Mouse (Mus musculus) spleen, postnatal 10 days (tissue): ENCODE data around the gene Kcna2.

Source experiments
- DNase-seq, 2 experiments: peaks; one replicate each; pipeline ENCODE4 v3.0.0; 2021 to 2022; ENCODE audit warnings: low spot score in 2 of 2

Kcna2 gene

DNA sequence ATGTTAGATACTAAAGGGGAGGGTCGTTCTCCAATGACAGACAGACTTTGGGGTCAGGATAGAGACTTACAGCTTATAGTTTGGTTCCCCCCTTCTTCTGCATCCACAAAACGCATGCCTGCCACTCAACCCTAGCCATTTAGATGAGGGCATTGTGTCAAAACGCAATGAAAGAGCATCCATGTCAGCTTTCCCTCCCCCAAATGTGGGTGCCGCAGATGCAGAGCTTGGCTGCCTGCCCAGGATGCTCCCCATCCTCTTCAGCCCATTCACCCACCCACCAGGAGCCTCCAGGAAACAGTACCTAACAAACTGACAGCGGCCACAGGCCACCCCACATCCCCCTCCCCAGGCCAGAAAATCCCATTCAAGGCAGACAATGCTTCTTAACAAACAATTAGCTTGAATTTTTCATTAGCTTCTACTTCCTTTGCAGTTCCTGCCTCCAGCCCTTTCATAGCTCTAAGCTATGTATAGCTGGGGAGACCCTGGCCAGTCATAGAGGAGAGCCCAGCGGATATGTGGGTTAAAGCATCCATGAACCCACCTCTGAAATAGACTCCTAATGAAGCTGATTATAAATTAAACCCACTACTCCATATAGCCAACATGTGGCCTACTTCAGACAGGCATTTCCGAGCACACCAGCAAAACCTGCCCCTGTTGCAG, 50.1 kb downstream of the Kcna2 start:
- DNase-seq = no peak

DNA sequence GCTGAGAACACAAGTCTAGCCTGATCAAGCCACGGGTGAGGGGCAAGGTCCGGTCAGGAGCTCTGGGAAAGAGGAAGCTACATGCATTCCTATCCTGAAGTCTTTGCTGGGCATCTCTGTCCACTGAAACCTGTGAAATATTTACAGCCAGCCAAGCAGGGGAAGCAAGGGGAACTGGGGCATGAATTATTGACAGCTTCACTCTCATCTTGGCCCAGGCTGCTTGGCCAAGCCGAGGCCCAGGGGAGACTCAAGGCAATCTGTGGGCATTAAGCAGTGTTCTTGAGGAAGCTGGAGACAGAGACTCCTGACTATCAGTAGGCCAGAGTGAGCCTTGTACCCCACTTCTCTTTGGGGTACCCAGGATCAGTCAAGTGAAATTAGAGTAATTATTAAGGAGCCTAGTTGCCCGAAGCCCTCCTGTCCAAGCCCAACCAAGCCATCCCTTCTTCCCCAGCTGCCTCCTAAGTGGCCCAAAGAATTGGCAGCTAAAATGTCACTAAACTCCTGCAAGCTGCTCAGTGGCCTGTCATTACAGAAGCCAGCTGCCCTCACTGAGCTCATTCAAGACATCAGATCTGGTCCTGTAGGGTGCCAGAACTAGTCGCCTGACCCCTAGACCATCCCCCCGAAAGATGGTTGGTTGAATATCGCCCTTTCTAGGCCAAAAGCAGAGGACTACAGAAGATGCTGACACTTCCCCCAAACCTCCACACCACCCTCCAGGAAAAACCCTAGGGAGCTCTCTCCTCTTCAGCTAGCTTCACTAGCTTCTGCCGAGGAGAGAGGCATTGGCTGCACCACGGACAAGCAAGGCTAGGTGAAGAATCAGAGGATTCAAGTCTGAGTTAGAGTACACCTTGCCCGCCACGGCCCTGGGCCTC, 53.1 kb downstream of the Kcna2 start:
- no peak for DNase-seq

DNA sequence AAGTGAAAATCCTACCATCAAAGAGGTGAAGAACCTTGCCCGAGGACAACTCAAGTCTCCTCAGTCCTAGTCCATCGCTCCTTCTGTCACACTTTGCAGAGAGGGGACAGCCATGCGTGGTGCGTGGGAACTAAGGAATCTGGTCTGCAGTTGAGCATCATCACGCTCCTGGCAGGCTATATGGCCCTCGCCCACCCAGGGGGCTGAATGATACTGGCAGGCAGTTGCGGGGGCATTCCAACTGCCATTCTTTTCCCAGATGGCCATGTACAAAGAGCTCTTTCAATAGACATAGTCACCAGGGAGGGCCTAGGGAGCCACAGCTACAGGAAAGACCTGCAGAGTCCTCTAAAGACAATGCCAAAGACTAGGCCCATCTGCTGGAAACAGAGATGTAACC, 57.9 kb downstream of the Kcna2 start:
- no peak for DNase-seq

DNA sequence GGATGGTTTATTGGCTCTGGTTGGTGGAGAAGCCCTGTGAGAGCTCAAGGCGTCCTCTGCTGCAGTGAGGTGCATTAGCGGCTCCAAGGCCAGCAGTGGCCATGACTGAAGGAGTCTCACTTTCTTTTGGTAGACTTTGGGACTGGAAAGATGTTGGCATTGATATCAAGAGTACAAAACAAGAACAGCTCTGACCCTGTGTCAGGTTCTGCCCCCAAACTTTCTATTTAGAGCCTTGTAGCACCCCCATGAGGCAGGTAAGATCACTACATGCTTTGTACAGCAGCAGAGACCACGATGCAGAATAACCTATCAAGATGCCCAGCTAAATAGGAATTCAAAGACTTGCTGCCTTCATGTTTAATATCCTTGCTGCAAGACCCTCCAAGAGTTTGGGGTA, 58.5 kb downstream of the Kcna2 start:
- DNase-seq = peak in 1 of 2 experiments; percentile 18

DNA sequence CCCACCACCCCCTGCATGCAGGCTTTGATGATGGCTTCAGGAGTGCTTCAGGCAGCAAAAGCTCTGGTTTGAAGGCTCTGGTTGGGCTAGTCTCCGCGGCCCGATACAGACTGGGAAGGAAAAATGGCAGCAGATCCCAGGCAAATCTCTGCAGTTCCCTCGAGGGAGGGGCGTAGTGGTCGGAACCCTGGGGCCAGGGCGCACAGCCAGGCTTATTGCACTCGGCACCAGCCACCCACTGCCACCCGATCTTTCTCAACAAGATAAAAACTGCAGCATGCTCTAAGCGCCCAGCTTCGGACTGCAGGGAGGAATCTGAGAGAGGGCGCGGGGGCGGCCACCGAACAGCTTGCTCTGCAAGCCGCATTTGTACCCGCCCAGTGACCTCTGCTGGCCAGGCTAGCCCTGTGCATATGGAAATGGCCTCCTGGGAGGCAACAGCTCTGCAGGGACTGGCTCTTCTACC, 58.9 kb downstream of the Kcna2 start:
- DNase-seq = no peak

DNA sequence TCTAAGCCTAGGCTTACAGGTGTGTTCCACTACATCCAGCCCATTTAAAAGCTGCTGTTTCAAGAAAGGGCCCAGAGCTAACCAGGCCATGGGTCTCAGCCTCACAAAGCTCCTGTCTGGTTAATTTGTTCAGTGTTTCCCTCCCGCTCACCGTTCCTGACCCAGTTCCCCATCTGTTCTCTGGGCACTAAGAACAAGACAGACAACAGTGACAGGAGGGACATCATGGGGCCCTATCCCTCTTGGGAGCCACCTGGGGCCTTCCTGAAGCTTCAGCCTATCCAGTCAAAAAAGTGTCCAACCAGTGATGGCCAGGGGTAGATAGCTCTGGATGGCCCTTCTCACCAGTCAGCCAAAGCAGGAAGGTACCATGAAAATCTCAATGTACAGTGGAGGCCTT, 61.8 kb downstream of the Kcna2 start:
- DNase-seq = no peak
